Mouse (Mus musculus) granulocyte monocyte progenitor cell, adult 5-6 weeks (primary cell): Measurements from ENCODE around the gene Safb2. TPM values are rescaled to one million over a fixed set of nuclear protein-coding genes. Genes with fewer than 3 reads are reported as not detected.

Experiments
- ATAC-seq: replicated peaks from 2 replicates; pipeline ENCODE4 v1.8.0; 2016; ENCODE audit warnings: mild to moderate bottlenecking, moderate TSS enrichment, inconsistent platforms; ENCODE audit not compliant: poor library complexity, severe bottlenecking
- total RNA-seq, 2 experiments: library from RNA; stranded (forward) in 1 of 2; stranded (reverse) in 1 of 2; fragments of 200-712, 200-1000 nt in 1 of 2; fragments of >200 nt in 1 of 2; fragmentation: Nextera tagmentation in 1 of 2; gene quantifications; 2 replicates each; pipeline ENCODE4 v1.2.3; 2014 to 2017

Safb2 gene
- total RNA-seq, 2 experiments from 2014 or later: 66.4 to 99.5 TPM

DNA sequence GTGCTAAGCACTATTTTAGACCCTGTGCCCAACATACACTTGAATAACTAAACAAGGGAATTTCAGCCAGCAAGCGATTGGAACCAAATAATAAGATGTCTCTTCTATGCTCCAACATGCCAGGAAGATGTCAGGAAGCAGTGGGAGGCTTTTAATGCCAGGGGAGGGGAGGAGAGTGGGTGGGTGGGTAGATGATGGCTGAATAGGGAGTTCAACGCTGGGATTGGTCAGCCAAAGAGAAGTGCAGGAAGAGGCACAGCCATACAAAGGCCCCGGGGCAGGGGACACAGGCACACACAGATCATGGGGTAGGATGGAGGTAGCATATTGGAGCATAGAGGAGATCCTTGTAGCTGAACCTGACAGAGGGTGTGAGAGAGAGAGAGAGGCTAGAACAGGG is 47.5 kb downstream of the Safb2 start:
- ATAC-seq: no peak

DNA sequence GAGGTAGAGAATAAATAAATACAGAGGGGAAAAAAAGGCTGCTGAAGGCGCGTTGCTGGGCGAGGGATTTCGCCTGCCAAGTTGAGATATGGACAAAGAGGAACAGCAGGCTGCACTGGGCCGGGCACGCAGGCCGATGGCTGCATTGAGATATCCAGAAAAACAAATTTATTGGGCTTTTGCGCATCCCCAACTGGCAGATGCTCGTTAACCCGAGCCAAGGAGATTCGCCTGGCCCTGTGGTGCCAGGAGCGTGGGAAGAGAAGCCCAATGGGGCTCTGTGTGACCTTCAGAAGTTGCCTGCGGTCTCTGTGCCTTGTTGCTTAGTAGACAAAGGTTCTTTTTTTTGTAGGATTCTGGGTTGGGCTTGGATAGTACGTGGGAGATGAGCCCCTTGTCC is 48.2 kb downstream of the Safb2 start:
- no peak for ATAC-seq

DNA sequence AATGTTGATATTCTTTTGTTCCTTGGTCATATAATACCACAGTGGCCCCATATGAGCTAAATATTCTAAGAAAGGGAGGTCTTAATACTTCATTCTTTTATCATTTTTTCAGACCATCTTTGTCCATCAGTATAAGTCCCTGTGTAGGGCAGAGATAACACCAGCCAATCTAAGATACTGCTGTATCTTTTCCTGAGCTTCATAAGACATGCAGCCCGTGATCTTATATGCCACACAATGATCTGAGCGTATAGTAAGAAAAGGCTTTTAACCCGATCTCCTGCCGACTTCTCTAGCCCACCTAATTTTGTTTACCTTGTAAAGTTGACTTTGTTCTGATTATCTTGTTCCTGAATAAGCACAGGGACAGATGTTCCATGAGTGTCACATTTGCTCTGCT is 59.4 kb downstream of the Safb2 start:
- no peak for ATAC-seq

DNA sequence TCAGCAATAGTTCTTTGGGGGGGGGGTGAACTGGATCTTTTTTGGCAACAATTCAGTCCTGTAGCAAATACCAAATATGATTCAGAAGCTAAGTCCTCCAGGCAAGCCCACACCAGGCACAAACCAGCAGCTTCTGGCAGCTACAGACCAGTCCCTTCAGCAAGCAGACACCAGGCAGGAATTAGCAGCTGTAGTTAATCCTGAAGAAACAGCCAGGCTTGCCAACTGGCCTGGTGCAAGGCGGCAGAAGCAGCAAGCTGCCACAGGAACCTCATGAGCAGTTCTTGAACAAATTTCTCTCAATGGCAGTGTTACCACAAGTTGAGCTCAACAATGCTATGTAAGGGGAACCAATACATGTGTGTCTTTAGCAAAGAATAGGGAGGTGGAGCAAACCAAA is 61.6 kb downstream of the Safb2 start:
- no peak for ATAC-seq

DNA sequence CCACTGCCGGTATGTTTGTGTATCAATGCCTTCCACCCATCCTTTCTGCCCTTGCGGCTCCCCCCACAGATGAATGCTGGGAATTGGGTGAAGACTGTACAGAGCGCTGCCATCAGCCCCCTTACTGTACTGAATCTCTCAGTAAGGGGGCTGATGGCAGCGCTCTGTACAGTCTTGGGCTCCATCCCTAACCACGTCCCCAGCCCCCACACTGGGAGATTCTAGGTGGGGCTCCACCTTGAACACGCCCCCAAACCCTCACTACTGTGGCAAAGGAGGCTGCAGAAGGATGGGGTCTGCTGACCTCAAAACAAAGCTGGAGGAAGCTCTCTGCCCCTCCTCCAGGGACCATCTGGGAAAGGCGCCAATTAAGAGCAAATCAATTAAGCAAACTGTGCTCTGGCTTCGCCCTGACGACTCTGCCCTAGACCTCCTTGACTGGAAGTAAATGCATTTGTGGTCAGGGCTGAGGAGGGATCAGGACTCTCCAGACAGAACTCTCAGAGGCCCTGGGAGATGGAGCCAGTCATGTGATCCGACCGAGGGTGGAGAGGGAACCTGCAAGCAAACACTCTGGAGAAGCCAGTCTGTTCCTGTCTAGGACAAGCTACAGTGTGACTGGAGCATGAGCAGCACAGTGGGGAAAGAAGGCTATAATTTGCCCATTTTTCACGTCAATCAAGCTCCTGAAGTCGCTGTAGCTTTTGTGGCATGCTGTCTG is 68.5 kb downstream of the Safb2 start:
- no peak for ATAC-seq

DNA sequence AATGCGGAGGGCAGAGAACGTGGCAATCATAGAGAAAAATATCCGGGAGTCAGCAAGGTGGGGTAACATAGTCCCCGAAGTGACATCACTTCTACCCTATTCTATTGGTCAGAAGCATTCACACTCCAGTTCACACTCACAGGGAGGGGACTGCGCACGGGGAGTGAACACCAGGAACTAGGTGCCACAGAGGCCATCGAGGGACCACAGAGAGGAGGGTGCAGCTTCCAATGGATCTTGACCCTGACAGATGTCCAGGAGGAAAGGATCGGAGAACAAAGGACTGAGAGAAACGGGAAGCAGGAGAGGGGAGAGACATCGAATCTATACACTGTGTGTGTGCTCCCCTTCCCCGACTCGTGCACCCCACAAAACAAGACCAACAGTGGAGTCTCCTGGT is 69.5 kb downstream of the Safb2 start:
- no peak for ATAC-seq

DNA sequence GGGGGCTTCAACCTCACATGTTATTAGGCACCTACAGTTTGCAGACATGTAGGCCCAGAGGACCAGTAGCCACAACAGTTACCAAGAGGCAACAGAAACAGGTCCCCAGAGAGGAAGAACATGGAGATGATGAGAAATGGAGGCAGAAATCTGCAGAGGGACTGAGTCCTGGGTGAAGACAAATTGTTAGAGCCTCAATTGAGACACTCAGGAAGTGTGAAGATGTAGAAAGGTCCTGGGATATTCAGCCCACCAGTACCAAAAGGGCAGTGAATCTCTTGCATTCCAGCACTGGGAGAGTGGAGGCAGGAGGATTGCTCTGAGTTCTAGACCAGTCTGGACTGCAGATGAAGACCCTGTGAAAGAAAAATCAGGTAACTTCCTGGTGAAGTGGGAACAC is 70.1 kb downstream of the Safb2 start:
- no peak for ATAC-seq

DNA sequence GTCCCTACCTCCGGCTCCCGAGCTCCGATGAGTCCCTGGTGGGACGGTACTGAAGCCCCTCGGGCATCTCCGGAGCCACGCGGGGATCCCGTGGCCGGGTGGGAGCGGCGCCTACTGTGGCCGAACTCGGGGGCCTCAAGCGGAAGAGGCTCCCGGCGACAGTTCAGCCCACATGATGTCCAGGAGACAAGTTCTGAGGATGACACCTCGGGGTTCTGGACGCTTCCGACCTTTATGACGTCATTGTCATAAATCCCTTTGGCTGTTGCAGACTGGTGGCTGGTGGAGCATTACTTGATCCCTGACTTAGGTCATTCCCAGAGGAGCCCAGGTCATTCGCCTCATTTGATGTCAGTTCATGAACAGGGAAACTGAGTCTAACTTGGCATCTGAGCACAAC is 72.1 kb downstream of the Safb2 start, which contains the start of gene Znrf4:
TSS of gene Znrf4 (minus strand) at position 122 of the 400 bp plus-strand sequence.
- no peak for ATAC-seq

DNA sequence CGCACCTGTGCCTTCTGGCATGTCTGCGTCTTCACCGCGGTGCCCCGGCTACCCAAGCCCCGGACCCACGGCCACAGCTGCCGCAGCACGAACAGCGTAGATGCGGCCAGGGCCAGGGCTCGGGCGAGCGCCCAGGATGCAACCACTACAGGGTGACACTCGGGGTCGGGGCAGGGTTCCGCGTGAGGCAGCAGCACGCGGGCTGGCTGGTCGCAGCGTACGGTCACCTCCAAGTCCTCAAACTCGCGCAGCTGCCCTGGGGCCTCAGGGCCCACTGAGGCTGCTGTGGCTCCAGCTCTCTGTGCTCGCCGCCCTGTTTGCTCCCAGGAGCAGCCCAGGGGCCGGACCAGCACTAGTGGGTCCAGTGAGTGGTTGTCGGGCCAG is 72.7 kb downstream of the Safb2 start:
- ATAC-seq: no peak

DNA sequence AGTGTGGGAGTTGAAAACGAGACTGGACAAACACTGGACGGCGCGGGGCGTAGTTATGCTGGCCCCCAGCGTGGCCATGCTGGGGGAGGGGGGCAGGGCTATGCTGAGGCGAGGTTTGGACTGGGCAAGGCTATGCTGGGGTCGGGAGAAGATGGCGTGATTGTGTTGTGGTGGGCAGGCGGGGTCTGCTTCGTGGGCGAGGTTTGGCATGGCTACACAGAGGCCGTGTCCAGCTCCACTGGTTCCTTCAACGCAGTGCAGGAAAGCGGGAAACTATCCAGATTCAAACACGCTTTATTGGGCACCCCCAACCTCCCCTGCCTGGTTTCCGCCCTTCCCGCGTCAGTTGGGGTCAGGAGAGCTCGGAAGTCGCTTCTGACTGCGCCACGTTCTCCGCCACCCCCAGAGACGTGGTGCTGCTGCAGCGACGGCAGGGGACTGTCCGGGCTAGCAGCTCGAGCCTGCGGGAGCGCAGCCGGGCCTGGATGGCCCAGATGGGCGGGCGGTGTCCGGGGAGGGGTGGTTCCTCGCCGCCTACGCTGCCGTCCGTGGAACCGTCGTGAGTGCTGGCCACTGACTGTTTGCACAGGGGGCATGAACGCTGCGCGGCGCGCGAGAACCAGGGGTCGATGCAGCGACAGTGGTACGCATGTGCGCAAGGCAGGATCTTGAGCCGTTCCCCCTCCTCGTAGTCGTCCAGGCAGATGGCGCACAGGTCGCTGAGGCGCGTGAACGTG is 73.2 kb downstream of the Safb2 start:
- no peak for ATAC-seq

Other genes with a start within 250 kb of the Safb2 start
- gene Ptprs, start 108.1 kb downstream of the Safb2 start, total RNA-seq (2014; fragmentation: Nextera tagmentation): 62.2 and 73.5 TPM in 2 replicates
- 45.1 and 59.2 TPM in 2 replicates for gene Ptprs, start 108.1 kb downstream of the Safb2 start, total RNA-seq (2017)
- gene Znrf4, start 72.2 kb downstream of the Safb2 start, total RNA-seq (2014; fragmentation: Nextera tagmentation): not detected in 2 replicates
- not detected in 2 replicates for gene Znrf4, start 72.2 kb downstream of the Safb2 start, total RNA-seq (2017)
- 0.84 and 1.1 TPM in 2 replicates for gene Gm20219, start 30.2 kb downstream of the Safb2 start, total RNA-seq (2014; fragmentation: Nextera tagmentation)
- 0.41 TPM in 1 of 2 replicates, not detected in the other for gene Gm20219, start 30.2 kb downstream of the Safb2 start, total RNA-seq (2017)
- gene Safb, start 240 bp upstream of the Safb2 start, total RNA-seq (2014; fragmentation: Nextera tagmentation): 69.1 and 99.9 TPM in 2 replicates
- 72.9 and 77.2 TPM in 2 replicates for gene Safb, start 240 bp upstream of the Safb2 start, total RNA-seq (2017)
- 140 and 159 TPM in 2 replicates for gene 2410015M20Rik, start 25.2 kb upstream of the Safb2 start, total RNA-seq (2014; fragmentation: Nextera tagmentation)
- gene 2410015M20Rik, start 25.2 kb upstream of the Safb2 start, total RNA-seq (2017): 147 and 185 TPM in 2 replicates
- gene Rpl36, start 28.8 kb upstream of the Safb2 start, total RNA-seq (2014; fragmentation: Nextera tagmentation): 1,578 and 3,268 TPM in 2 replicates
- gene Rpl36, start 28.8 kb upstream of the Safb2 start, total RNA-seq (2017): 2,318 and 2,523 TPM in 2 replicates
- 38.2 and 45.5 TPM in 2 replicates for gene Lonp1, start 42.3 kb upstream of the Safb2 start, total RNA-seq (2014; fragmentation: Nextera tagmentation)
- 64.1 and 68.4 TPM in 2 replicates for gene Lonp1, start 42.3 kb upstream of the Safb2 start, total RNA-seq (2017)
- gene Catsperd, start 43.6 kb upstream of the Safb2 start, total RNA-seq (2014; fragmentation: Nextera tagmentation): not detected in 2 replicates
- gene Catsperd, start 43.6 kb upstream of the Safb2 start, total RNA-seq (2017): 0.77 TPM in 1 of 2 replicates, not detected in the other
- gene Ranbp3, start 88.7 kb upstream of the Safb2 start, total RNA-seq (2014; fragmentation: Nextera tagmentation): 43.9 and 64.7 TPM in 2 replicates
- 57.2 and 70.1 TPM in 2 replicates for gene Ranbp3, start 88.7 kb upstream of the Safb2 start, total RNA-seq (2017)
- 134 and 201 TPM in 2 replicates for gene Ndufa11, start 133.2 kb upstream of the Safb2 start, total RNA-seq (2014; fragmentation: Nextera tagmentation)
- 99.5 and 106 TPM in 2 replicates for gene Ndufa11, start 133.2 kb upstream of the Safb2 start, total RNA-seq (2017)
- 5.3 and 9.1 TPM in 2 replicates for gene Vmac, start 133.4 kb upstream of the Safb2 start, total RNA-seq (2014; fragmentation: Nextera tagmentation)
- 3.7 and 9.1 TPM in 2 replicates for gene Vmac, start 133.4 kb upstream of the Safb2 start, total RNA-seq (2017)
- not detected in 2 replicates for gene Nrtn, start 172.9 kb upstream of the Safb2 start, total RNA-seq (2014; fragmentation: Nextera tagmentation)
- gene Nrtn, start 172.9 kb upstream of the Safb2 start, total RNA-seq (2017): not detected in 2 replicates
- 20.5 and 22.8 TPM in 2 replicates for gene Dus3l, start 180.2 kb upstream of the Safb2 start, total RNA-seq (2014; fragmentation: Nextera tagmentation)
- gene Dus3l, start 180.2 kb upstream of the Safb2 start, total RNA-seq (2017): 18.2 and 21.8 TPM in 2 replicates
- gene Prr22, start 185.7 kb upstream of the Safb2 start, total RNA-seq (2014; fragmentation: Nextera tagmentation): 0.17 and 2.6 TPM in 2 replicates
- 1.6 and 1.7 TPM in 2 replicates for gene Prr22, start 185.7 kb upstream of the Safb2 start, total RNA-seq (2017)
- 4.4 and 6.4 TPM in 2 replicates for gene Rfx2, start 246.4 kb upstream of the Safb2 start, total RNA-seq (2014; fragmentation: Nextera tagmentation)
- 1.6 and 2.8 TPM in 2 replicates for gene Rfx2, start 246.4 kb upstream of the Safb2 start, total RNA-seq (2017)